Mouse (Mus musculus) ES-Bruce4 (cell line): ENCODE measurements at regions not wholly inside any gene's neighbourhood (a gene's known extent, or its start where the extent isn't known, plus 50 kb on each side); places are given as distances from the start of the nearest gene placed in this dataset.

ENCODE experiments used
- H3K27ac ChIP-seq: 2 replicates; pipeline ENCODE4 v1.5.1; 2012; ENCODE audit warnings: low read length, inconsistent platforms; ENCODE audit not compliant: insufficient read depth
- H3K27me3 ChIP-seq: 2 replicates; pipeline ENCODE4 v1.6.1; 2012; ENCODE audit warnings: mild to moderate bottlenecking, low read length, inconsistent platforms; ENCODE audit not compliant: control insufficient read depth, poor library complexity, insufficient read depth, severe bottlenecking
- H3K36me3 ChIP-seq: 2 replicates; pipeline ENCODE4 v1.6.1; 2012; ENCODE audit warnings: inconsistent platforms, mild to moderate bottlenecking, low read length, moderate library complexity; ENCODE audit not compliant: control insufficient read depth, poor library complexity, insufficient read depth, severe bottlenecking
- H3K4me1 ChIP-seq: one replicate; pipeline ENCODE4 v1.8.1; 2011; ENCODE audit warnings: low read length; ENCODE audit not compliant: control insufficient read depth, insufficient read depth
- H3K4me3 ChIP-seq: 2 replicates; pipeline ENCODE4 v1.5.1; 2011; ENCODE audit warnings: low read depth, mild to moderate bottlenecking, low read length
- H3K9ac ChIP-seq: 2 replicates; pipeline ENCODE4 v1.6.1; 2012; ENCODE audit warnings: low read depth, mild to moderate bottlenecking, inconsistent platforms; ENCODE audit not compliant: poor library complexity, severe bottlenecking
- H3K9me3 ChIP-seq: replicated peaks from 2 replicates; pipeline ENCODE4 v1.6.1; 2012; ENCODE audit warnings: mild to moderate bottlenecking, low read length, inconsistent platforms; ENCODE audit not compliant: control insufficient read depth, poor library complexity, insufficient read depth, severe bottlenecking
- CTCF ChIP-seq: IDR thresholded peaks from one replicate; pipeline ENCODE4 v1.8.1; 2011; ENCODE audit warnings: low read depth, low read length
- EP300 ChIP-seq: IDR thresholded peaks from 2 replicates; pipeline ENCODE4 v1.6.1; 2011; ENCODE audit warnings: low read depth, low read length; ENCODE audit not compliant: insufficient read depth
- POLR2A ChIP-seq: IDR thresholded peaks from one replicate; pipeline ENCODE4 v1.8.1; 2011; ENCODE audit warnings: low read length; ENCODE audit not compliant: insufficient read depth

DNA sequence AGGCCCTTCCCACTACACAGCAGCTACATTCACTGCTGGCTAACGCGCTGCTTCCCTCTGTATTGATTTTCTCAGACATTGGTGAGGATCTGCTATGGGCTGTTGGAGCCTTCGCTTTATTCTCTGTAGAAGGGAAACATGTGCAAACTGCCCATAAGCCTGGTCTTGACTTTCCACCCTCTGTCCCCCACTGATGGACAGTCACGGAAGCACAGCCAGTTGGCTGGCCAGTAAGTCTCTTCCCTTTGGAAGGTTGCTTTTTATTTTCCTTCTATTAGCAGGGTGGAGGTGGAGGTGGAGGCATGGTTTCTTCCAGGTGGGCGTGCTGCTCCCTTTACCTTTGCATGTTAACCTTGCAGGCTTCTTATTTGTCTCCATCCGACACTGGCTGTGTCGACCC, 51.1 kb upstream of the Osr1 start:
- Histone ChIP-seq H3K27me3 (no peaks in the 10 kb centered on the region; the same call in 1 of the 2 replicates), H3K27ac (no peak overlapping the region), H3K9me3 (no peaks in the 10 kb centered on the region), H3K4me1 (no peaks in the 10 kb centered on the region), H3K36me3 (no peaks in the 10 kb centered on the region), H3K4me3 (no peak overlapping the region), H3K9ac (no peak overlapping the region)
- no peak for TF ChIP-seq POLR2A
- no peak for TF ChIP-seq EP300
- no peak for TF ChIP-seq CTCF

DNA sequence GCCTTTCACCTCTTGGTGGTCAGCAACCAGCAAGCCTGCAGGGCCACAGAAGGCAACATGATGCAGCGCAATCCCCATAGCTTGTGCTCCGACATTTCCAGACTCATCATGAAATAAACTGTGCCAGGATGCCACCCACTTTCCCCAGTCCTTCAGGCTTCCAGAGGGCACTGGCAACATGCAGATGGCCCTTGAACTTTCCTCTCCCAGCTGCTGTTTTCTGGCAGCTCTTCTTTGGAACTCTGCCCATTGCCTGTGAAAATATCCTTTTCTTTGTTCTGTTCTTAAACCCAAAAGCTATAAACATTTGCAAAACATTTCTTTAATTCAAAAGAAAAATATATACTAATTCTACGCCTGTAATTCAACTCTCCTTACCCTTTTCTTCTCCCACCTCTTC, 50.6 kb upstream of the Osr1 start:
- Histone ChIP-seq H3K27me3 (no peaks in the 10 kb centered on the region; the same call in 1 of the 2 replicates), H3K36me3 (no peaks in the 10 kb centered on the region), H3K4me3 (no peak overlapping the region), H3K4me1 (no peaks in the 10 kb centered on the region), H3K27ac (no peak overlapping the region), H3K9me3 (no peaks in the 10 kb centered on the region), H3K9ac (no peak overlapping the region)
- TF ChIP-seq CTCF (no peak), EP300 (no peak), POLR2A (no peak)
